Mouse (Mus musculus): Measurements from ENCODE around the gene Ipo5.

The Ipo5 gene

DNA sequence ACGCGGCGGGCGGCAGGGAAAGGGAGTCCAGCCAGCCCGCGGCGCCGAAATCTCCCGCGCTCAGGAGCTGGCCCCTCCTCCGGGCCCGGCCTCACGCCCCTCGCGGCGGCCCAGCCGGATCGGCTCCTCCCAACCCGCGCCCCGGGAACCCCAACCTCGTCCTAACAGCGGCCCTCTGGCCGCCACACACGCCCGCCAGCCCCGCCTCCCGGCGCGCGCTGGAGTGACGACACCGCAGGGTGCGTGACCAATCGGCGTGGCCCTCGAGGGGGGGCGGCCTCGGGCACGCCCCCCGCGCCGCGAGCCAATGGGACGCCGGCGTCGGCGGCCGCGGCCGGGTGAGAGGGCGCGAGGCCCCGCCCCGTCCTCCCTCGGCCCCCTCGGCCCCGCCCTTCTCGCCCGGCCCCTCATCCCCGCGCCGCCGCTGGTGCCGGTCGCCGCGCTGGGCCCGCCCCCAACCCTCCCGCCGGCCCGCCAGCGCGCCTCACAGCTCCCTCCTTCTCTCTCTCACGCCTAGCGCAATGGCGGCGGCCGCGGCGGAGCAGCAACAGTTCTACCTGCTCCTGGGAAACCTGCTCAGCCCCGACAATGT is at the start of gene Ipo5:
Gene Ipo5 (plus strand): TSS at position 492 of the 592 bp plus-strand sequence.
- DNase-seq (ENCODE audit: extremely low spot score, low spot score): peak; percentile 97

DNA sequence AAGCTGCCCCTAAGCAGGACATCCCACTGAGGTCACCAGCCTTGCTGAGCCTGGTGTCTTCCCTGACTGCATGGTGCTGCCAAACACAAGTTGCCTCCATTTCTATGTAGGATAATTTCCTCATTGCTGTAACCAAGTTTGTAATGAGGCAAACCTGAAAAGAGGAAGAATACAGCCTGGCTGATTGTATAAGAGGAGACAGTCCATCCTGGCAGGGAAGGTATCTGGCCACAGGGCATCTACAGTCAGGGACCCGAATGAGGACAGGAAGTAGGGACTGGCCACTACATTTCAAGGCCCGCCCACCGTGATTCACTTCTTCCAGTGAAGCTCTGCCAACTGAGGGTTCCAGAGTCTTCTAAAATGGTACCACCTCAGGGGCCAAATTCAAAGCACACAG is 47.8 kb upstream of the Ipo5 start:
- no peak for DNase-seq (ENCODE audit: extremely low spot score, low spot score)

DNA sequence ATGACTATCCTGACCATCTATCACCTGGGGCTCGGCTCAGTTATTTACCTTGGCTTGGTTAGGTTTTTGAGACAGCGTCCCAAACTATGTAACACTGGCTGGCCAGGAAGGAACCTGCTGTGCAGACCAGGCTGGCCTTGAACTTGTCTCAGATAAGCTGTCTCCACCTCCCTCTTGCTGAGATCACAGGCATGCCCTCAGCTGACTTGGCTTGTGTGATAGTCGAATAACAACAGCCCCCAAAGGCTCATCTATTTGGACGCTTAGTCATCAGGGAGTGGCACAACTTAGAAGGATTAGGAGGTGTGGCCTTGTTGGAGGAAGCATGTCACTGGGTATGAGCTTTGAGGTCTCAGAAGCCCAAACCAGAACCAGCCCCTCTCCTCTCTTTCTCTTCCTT is 46.1 kb upstream of the Ipo5 start:
- no peak for DNase-seq (ENCODE audit: extremely low spot score, low spot score)

DNA sequence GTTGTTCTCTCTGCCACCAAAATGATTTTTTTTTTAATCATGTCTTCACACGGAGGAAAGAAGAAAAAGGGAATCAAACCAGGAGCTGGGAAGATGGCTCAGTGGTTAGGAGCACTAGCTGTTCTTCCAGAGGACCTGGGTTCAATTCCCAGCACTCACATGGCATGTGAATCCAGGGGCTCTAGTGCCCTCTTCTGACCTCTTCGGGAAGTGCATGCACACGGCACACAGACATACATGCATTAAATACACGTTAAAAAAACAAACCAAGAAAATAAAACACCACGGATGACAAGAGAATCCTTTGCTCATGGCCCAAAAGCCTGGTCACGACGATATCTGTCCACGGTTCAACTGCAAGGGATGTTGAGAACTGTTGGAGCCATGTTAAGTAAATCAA is 44.5 kb upstream of the Ipo5 start:
- no peak for DNase-seq (ENCODE audit: extremely low spot score, low spot score)

DNA sequence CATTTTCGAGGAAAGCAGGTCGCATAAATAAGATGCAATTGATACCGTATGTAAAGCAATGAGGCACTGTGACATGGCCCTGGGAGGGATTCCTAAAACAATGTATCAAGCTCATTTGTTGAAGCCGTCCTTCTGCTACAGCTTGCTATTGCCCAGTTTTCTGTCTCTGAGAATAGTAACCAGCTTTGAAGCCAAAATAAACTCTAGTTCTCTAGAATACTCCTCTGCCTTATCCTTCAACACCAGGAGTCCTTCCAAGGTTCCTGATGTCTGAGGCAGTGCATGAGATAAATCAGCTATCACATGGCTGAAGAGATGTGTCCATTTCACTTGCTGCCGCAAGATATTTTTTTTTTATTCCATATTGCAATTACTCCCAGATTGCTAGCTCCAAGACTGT is 43.9 kb upstream of the Ipo5 start:
- no peak for DNase-seq (ENCODE audit: extremely low spot score, low spot score)

DNA sequence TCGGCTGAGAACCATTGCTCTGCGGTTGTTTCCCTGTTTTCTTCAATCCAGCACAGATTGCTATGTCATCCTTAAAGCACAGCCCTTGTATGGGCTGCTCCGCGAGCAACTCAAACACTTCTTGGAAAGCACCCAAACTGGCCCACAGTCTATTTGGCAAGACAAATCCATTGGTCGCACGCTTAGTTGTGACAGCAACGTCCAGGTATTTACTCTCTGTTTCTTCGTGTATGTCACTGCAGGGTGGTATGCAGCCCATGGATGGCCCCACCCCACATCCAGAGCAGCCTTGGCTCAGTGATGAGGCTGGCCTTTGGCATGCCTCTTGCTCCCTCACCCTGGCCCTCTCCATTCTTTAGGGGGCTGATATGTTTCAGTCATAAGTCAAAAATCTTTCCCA is 42.5 kb upstream of the Ipo5 start:
- DNase-seq (ENCODE audit: extremely low spot score, low spot score): no peak

DNA sequence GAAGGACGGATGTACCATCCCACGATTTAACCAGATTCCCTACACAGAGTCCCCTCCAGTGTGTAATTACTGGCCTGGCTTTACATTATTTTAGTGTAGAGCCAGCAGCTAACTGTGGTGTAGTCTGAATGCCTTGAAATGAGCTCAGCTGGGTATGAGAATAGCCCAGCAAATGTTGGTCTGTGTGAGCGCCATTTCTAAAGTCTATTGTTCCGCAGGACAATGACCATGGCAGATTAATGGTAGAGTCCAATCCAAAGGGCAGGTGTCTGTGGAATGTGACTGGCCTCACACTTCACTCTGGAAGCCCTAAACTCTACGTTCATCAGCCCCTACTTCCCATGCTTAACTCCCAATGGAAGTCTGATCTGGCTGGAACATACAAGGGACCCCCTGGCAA is 40.3 kb upstream of the Ipo5 start:
- no peak for DNase-seq (ENCODE audit: extremely low spot score, low spot score)

DNA sequence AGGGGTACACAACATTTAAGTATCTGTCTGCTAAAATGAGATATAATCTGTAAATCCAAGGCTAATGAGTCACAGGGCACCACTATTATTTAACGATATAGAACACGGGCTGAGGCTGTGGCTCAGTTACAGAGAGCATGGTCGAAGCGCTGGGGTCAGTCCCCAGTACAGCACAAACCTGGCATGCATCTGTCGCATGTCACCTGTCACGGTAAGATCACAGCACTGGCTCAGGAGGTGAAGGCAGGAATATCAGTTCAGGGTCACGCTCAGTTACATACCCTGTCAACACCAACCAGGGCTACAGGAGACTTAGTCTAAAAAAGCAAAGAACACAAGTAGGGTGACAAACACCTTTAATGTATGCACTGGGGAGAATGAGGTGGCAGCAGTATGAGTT is 36.6 kb upstream of the Ipo5 start:
- no peak for DNase-seq (ENCODE audit: extremely low spot score, low spot score)

DNA sequence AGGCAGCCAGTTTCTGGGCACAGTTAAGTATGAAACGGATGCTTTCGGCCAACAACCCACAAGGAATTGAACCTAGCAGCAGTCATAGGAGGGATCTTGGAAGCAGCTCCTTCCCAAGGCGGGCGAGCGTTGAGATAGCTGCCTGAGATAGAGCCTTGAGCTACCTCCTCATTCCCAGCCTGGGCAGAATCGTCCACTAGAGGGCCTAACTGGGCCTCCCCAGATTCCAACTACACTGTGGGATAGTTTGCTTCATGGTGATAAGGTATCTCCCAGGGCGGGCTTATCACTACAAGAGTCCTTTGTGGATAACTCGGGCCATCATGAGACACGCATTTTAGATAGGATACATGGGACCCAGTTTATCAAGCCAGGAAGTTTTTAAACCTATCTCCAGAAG is 35.9 kb upstream of the Ipo5 start:
- DNase-seq (ENCODE audit: extremely low spot score, low spot score): no peak

DNA sequence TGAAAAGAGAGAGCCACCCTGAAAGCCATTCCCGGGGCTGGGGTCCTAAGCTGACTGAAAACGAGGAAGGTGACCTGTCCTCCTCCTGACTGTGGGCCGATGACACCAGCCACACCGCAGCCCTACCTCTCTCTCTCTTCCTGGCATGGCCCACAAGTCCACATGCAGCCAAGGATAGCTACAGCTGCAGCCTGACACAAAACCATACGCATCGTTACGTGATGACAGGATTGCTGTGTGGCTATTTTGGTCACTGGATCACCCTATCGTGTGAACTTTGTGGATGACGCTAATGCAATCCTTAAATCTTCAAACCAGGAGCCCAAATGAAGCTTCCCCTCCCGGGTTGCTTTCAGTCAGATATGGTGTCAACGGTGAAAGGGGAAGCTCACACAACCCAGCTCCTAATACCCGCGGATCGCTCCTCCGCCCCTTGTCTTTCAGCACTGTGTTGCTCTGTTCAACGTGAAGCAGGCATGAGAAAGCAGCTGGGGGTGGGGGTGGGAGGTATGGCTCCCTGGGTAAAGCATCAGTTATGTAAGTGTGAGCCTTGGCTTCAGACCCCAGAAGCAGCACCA is 35.1 kb upstream of the Ipo5 start:
- DNase-seq (ENCODE audit: extremely low spot score, low spot score): no peak

DNA sequence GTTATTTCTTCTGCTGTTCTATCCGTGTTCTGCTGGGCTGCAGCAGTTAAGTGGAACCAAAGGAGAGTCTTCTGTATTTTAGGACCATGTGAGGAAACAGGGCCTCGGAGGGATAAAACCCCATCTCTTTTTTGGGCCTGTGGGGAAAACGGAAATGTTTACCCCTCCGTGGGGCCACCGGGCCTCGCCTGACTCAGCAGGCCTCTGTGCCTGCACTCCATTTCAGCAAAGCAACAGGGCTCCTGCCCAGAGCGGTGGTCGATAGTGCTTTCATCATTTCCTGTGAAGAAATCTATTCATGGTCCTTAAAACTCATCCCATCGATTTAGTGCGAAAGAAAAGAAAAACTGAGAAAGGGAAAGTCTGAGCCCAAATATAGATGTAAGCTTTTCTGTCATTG is 33.9 kb upstream of the Ipo5 start:
- no peak for DNase-seq (ENCODE audit: extremely low spot score, low spot score)

DNA sequence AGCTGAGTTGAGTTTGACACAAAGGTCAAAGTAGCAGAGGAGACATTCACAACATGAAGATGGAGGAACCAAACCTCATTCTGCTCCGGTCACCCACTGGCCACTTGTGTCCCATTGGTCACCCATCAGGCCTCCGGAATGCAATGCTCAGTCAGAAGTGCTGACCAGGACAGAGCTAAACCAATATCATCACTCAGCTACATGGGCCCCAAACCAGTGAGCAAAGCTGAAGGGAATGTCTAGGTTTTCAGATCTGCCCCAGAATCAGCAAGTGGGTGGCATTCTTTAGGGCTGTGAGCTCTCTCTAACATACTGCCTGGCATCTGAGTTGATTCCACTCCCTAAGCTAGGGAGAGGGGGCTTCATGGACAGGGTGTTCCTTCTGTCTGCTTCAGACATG is 32.0 kb upstream of the Ipo5 start:
- DNase-seq (ENCODE audit: extremely low spot score, low spot score): no peak

DNA sequence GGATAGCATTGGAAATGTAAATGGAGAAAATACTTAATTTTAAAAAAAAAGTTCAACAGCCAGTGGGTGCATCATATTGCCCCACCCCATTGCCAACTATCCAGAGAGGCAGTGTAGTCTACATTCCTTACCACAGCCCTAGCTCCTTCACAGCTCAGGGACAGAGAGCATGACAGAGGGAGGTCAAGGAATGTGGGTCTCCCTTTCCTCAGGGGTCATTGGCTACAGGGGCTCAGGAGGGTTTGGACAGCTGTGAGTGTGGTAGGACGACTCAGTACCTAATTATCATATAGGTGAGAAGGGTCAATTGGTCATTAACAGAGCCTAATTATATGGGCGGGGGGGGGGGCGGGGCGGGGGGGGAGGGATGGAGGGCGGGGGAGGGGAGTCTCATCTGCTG is 30.4 kb upstream of the Ipo5 start:
- no peak for DNase-seq (ENCODE audit: extremely low spot score, low spot score)

DNA sequence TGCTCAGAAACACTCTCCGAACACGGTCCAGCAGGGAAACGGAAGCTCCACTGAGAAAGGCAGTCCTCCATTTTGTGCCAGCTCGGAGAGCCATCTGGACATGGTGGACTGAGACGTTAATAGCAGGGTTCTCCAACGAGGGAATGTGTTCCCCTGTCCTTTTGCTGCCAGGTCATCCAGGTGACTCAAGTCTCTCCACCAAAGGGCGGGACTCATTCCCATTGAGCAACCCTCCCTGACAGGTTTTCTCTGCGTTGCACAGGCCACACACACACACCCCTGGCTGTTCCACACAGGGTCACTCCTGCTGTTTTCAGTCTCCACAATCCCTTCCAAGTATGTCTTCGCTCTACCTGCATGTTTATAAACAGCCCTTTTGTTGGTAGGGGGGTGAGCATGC is 30.0 kb upstream of the Ipo5 start:
- no peak for DNase-seq (ENCODE audit: extremely low spot score, low spot score)

DNA sequence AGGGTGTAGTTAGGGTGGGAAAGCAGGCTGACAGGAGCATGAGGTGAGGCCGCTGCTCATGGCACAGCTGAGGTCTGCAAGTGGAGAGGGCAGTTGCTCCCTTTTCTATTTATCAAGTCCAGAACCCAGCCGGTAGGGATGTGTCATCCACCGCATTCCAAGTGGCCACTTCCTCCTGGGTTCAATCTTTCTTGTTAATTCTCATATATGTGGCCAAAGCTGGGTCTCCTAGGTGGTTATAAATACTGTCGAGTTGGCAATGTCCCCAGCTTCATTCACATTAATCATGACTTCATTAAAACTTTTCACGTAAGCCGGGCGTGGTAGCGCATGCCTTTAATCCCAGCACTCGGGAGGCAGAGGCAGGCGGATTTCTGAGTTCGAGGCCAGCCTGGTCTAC is 22.3 kb upstream of the Ipo5 start:
- DNase-seq (ENCODE audit: extremely low spot score, low spot score): no peak

DNA sequence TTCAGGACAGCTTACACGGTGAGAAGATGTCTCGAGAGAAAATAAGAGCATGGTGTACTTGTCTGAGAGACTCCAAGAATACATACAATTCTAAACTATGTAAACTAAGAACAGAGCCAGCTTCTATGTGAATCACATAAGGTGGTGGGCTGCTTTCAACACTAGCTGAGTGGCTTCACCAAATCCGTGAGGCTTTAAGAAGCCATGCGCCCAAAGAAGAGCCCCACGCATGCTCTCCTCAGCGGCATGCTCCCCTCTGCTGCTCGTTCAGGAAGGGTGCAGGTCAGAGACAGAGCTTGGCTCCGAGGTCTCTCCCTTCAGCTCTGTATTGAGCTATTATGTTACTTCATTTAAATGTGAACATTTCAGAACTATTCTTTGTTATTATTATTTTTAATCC is 18.7 kb upstream of the Ipo5 start:
- DNase-seq (ENCODE audit: extremely low spot score, low spot score): no peak

DNA sequence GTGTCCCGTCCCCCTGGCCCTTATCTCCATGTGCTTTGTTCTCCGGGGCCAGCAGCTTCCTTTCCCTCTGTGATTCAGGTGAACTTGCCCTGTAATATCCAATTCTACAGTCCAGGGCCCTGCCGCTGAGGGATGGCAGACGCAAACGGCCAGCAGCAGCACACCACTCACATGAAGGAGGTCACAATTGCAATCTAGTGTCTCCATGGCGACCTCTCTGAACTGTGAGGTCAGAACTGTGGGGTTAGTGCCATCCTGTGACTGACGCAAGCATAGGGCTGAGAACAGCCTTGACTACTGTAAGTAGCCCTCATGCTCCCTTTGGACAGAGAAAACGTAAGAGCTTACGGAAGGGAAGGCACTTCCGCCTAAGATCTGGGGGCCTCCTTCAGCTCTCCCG is 14.4 kb upstream of the Ipo5 start:
- DNase-seq (ENCODE audit: extremely low spot score, low spot score): no peak

DNA sequence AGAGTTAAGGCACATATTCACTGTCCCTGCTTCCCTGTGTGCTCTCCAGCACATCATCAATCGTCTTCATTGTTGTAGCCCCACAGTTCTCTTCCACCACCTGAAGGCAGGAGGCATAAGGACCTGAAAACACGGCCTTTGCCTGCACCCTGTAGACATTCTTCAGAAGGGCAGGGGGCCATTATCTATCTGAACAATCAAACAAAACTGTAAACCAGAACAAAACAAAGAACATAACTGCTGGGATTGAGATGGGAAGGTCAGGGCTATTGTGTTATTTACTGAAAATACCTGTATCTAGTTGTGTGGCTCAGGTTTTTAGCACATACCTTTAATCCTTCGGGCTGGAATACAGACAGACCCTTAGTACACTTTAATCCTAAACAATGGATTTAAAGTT is 12.1 kb upstream of the Ipo5 start:
- DNase-seq (ENCODE audit: extremely low spot score, low spot score): no peak

DNA sequence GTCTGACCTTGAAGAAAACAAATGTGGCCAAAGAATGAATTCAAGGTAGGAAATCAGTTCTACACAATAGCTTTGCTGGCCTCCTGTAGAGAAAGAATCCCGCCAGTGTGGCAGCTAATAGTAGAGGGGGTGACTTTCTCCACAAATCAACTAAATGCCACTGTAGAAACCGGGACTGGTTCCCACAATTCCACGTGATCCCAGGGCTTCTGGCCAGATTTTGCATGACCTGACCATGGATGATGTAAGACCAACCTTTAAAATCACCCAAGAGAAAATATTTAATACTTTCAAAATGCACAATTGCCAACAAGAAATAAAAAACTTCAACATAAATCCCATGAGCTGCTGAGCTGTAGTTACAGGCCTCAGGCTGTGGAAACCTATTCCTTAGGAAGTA is 1.6 kb upstream of the Ipo5 start:
- DNase-seq (ENCODE audit: extremely low spot score, low spot score): no peak

DNA sequence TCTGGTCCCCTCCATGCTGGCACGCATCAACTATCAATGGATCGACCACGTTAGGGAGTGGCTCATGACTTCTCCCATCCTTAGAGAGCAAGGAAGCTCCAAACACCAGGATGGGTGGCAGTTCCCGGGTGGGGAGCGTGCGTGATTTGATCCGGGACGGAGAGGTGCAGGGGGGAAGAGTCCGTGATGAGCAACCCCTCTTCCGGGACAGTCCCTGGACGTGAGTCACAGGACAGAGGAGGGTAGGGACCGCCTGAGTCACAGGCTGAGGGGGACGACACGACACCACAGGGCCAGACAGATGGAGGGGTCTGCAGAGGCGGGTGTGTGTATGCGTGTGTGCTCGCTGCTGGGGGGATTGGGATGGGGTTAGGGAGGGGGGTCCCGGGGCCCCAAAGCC is 704 bp upstream of the Ipo5 start:
- DNase-seq (ENCODE audit: extremely low spot score, low spot score): no peak

DNA sequence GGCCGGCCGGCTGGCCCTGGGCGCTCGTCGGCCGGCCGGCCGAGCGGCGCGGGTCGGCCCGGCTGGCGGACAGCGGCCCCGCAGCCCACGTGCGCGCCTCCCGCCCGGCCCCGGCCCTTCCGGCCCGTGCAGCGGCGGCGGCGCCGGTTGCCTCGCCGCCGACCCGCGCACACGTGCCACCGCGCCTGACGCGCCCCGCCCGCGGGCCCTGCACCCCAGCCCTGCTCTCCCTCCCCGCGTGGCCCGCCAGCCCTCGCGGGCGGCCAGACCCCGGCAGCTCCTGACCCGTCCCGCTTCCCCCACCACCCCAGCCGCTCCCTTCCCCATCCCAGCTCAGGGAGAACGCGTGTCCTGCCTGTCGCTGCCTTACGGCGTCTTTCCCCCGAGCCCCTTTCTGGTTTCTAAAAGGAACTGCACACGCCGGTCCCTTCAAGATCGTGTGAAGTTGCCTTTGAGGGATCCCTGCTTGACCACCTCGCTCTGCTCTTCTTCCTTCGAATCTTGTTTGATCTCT is 421 bp downstream of the Ipo5 start:
- peak; percentile 73 for DNase-seq (ENCODE audit: extremely low spot score, low spot score)

DNA sequence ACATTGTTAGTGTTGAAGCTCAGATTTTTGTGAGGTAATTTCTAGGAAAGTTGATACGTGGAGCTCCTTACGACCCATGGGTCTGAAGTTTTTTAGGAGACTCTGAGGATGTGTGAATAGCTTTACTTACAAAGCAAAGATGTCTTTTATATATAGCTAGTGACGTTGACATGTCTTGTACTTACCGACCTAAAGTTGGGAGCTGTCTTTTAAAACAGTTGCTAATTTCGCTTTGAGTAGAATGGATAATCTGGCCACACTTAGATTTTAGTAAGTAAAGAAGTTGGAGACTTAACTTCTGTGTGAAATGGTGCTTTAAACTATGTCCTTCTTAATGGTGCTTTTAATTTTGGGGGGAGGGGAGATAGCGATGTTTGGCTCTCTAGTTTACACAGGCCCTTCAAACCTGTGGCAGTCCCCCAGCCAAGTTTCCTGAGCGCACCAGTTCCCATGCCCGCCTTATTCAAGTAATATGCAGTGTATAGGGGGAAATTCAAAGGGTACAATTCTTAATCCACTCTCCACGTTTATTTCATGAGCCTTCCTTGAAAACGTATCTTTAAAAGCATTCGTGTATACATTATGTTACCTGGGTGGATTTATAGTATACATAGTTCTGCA is 1.2 kb downstream of the Ipo5 start:
- DNase-seq (ENCODE audit: extremely low spot score, low spot score): no peak

DNA sequence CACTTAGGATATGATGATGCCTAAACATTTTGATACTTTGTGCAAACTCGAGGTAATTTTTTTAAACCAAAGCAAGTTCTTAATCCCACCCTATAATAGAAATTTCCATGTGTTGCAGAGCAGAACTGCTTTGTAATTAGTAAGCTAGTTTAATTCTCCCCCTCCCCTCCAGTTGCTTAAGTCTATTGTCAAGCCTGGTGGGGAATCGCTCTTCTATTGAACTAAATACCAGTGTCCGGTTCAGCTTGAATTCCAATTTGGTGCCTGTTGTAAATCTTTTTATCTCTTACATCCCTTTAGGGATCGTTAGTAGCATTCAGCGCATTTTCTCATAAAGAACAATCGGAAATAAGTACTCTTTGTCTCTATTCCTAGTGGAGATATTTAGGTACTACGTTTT is 1.9 kb downstream of the Ipo5 start:
- DNase-seq (ENCODE audit: extremely low spot score, low spot score): no peak
